Mouse (Mus musculus): ENCODE measurements around the gene Onecut3.

DNA sequence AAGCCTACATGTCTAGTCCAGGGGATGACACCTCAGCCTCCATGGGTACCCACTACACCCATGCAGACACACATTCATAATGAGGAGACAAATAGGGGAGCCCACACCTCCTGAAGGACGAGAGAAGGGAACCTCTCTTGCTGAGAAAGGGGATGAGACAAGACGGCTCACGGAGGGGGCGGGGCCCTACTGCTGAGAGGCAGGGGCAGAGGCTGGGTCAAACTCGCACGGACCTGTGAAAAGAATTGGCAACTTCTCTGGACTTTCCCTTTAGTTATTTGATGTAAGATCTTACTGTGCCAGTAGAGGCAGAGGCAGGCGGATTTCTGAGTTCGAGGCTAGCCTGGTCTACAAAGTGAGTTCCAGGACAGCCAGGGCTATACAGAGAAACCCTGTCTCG lies 57.7 kb downstream of the Onecut3 start:
- TF ChIP-seq CTCF (IDR thresholded peaks at IDR 0.05; ENCODE audit: insufficient read depth, low read depth, low read length): no peak
- no peak for TF ChIP-seq POLR2A (IDR thresholded peaks at IDR 0.05; ENCODE audit: insufficient read depth, low read depth, low read length)

Measured in olfactory bulb, adult 2 months (tissue).